Comparison of ENCODE assay signal across 28 mouse cellular contexts in the genomic region with DNA sequence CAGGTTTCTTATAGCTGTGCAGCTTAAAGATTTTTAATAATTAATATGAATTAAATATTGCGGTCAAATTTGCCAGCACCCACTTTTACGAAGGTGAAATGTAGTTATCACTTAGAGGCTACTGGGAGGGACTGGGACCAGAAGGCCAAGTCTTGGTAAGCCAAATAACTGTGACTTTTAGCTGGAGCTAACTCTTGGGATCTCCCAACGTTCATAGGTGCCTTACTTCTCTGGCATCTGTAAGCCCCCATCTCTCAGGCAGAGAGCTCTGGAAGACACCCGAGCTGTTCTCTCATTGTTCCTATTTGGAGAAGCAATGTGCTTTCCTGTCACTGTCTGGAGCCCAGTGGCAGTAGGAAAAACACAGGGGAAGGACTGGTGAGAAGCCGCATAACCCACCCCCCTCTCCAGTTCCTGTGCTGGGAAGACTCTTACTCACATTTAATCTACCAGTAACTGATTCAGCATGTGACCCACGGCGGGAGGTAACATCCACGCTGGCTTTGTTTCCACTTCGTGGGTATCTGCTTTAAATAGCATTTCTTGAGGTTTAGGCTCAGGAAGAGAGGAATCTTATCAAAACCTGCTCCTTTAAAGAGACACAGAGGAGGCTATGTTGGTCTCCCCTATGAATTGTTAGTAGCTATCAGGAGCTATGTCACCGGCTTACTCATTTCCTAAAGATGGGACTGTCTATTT. TPM values are rescaled to one million over a fixed set of nuclear protein-coding genes. Genes with fewer than 3 reads are reported as not detected.
A peak's percentile ranks its signal among the peaks of the same experiment; 100 is the strongest.
DNase-seq lines count a peak whose midpoint lies in the region; ATAC-seq and TF ChIP-seq lines count a peak whose summit lies in the region.
"Had no signal": no experiment of that assay in that cellular context is flagged by ENCODE, and none has a peak within 500 bp of the region (broad histone marks: within the 10 kb centered on the region; RNA-seq: fewer than 3 reads in every experiment).

No protein-coding gene starts in this region.

- no peaks in the 10 kb centered on the region for H3K27me3 ChIP-seq in heart, embryonic 12.5 days (replicated peaks)
- no peaks in the 10 kb centered on the region for H3K27me3 ChIP-seq in liver, postnatal 0 days (ENCODE audit: insufficient read depth, low read length)
- no peaks in the 10 kb centered on the region for H3K27me3 ChIP-seq in liver, embryonic 12.5 days (replicated peaks)
- H3K27me3 ChIP-seq in C2C12 (ENCODE audit: control insufficient read depth, insufficient read depth, insufficient read length) (no peaks in the 10 kb centered on the region), Patski (peaks cover 5% of the 10 kb centered on the region)
- H3K27me3 ChIP-seq: embryonic facial prominence, embryonic 12.5 days; forebrain, embryonic 13.5 days; limb, embryonic 12.5 days; neural tube, embryonic 12.5 days had no signal

- ATAC-seq in heart, embryonic 12.5 days (ENCODE audit: insufficient number of reproducible peaks, low FRiP score), result peak; percentile 54; the same call in 1 of the 2 replicates
- ATAC-seq in liver, postnatal 0 days, result peak; percentile 44; the same call in 1 of the 2 replicates
- no peak for ATAC-seq in liver, embryonic 12.5 days
- ATAC-seq in Patski, result peak; percentile 27
- ATAC-seq: forebrain, embryonic 13.5 days; hindbrain, embryonic 16.5 days; intestine, embryonic 16.5 days had no signal

- H3K4me3 ChIP-seq in heart, embryonic 12.5 days, result no peak overlapping the region
- no peak overlapping the region for H3K4me3 ChIP-seq in liver, postnatal 0 days (ENCODE audit: low read depth, low read length)
- no peak overlapping the region for H3K4me3 ChIP-seq in liver, embryonic 12.5 days
- no peak overlapping the region for H3K4me3 ChIP-seq in C2C12 (ENCODE audit: insufficient read depth, poor library complexity, severe bottlenecking)
- H3K4me3 ChIP-seq: embryonic facial prominence, embryonic 12.5 days; forebrain, embryonic 13.5 days; gastrocnemius, adult 2 months; layer of hippocampus, adult 2 months; limb, embryonic 12.5 days; neural tube, embryonic 12.5 days had no signal

- no peak for TF ChIP-seq CTCF in liver, postnatal 0 days (IDR thresholded peaks at IDR 0.05; ENCODE audit: low read depth)
- TF ChIP-seq CTCF in C2C12 (IDR thresholded peaks at IDR 0.05; ENCODE audit: control insufficient read depth, insufficient read depth, insufficient read length), result no peak
- no peak for TF ChIP-seq CTCF in Patski (IDR thresholded peaks at IDR 0.05)

- peak overlapping the region; percentile 52 for H3K27ac ChIP-seq in heart, embryonic 12.5 days (ENCODE audit: poor library complexity, severe bottlenecking)
- H3K27ac ChIP-seq in liver, postnatal 0 days (ENCODE audit: low read depth), result no peak overlapping the region
- no peak overlapping the region for H3K27ac ChIP-seq in liver, embryonic 12.5 days
- H3K27ac ChIP-seq: embryonic facial prominence, embryonic 12.5 days; forebrain, embryonic 13.5 days; gastrocnemius, adult 2 months; layer of hippocampus, adult 2 months; limb, embryonic 12.5 days; neural tube, embryonic 12.5 days had no signal

- H3K4me1 ChIP-seq in heart, embryonic 12.5 days (replicated peaks), result peaks cover 32% of the 10 kb centered on the region
- peaks cover 21% of the 10 kb centered on the region for H3K4me1 ChIP-seq in liver, postnatal 0 days (ENCODE audit: insufficient read depth)
- peaks cover 71% of the 10 kb centered on the region for H3K4me1 ChIP-seq in liver, embryonic 12.5 days
- H3K4me1 ChIP-seq: embryonic facial prominence, embryonic 12.5 days; forebrain, embryonic 13.5 days; limb, embryonic 12.5 days; neural tube, embryonic 12.5 days had no signal

- TF ChIP-seq EP300 in liver, postnatal 0 days (IDR thresholded peaks at IDR 0.05; ENCODE audit: low read depth), result no peak

- POLR2A ChIA-PET in Patski (lab: Charles Lee), result no interaction called here

- DNase-seq in heart, adult 18-20 months, result no peak
- DNase-seq in liver, postnatal 0 days, result no peak
- DNase-seq in Patski (ENCODE audit: low read depth, low spot score), result no peak
- DNase-seq in testis, postnatal 10 days (ENCODE audit: low spot score), result no peak
- DNase-seq in layer of hippocampus, postnatal 36 days, result no peak
- DNase-seq: adrenal gland, postnatal 25 days; cerebellum, adult 9-11 months; gastrocnemius, adult 2 months; heart, postnatal 14 days; kidney, adult 9 months; kidney, postnatal 14 days; lung, adult 2 months; lung, postnatal 14 days; right cerebral cortex, postnatal 14 days; spleen, adult 18-20 months had no signal

- CTCF ChIA-PET in Patski (lab: Charles Lee), result interaction anchor here (1.0 to 2.1 kb wide), 4 partner anchors 10 to 243 kb away, joined by 3 to 8 read pairs (median 4); no protein-coding TSS in a partner anchor

- H3K79me2 ChIP-seq in C2C12 (ENCODE audit: control insufficient read depth, insufficient read depth), result no peaks in the 10 kb centered on the region

- no peaks in the 10 kb centered on the region for H3K79me3 ChIP-seq in C2C12 (ENCODE audit: low read depth)

- H3K9me3 ChIP-seq in heart, embryonic 12.5 days (replicated peaks), result no peaks in the 10 kb centered on the region
- no peaks in the 10 kb centered on the region for H3K9me3 ChIP-seq in liver, postnatal 0 days (ENCODE audit: low read length)
- no peaks in the 10 kb centered on the region for H3K9me3 ChIP-seq in liver, embryonic 12.5 days (replicated peaks)
- H3K9me3 ChIP-seq: embryonic facial prominence, embryonic 12.5 days; forebrain, embryonic 13.5 days; limb, embryonic 12.5 days; neural tube, embryonic 12.5 days had no signal

- peak overlapping the region; percentile 3; the same call in 1 of the 2 replicates for H3K4me2 ChIP-seq in heart, embryonic 12.5 days
- H3K4me2 ChIP-seq in liver, postnatal 0 days (ENCODE audit: low read depth, low read length), result no peak overlapping the region
- no peak overlapping the region for H3K4me2 ChIP-seq in liver, embryonic 12.5 days
- H3K4me2 ChIP-seq: embryonic facial prominence, embryonic 12.5 days; forebrain, embryonic 13.5 days; limb, embryonic 12.5 days; liver, embryonic 11.5 days; neural tube, embryonic 12.5 days had no signal

- in situ Hi-C loops in Patski (cut with MboI; ENCODE audit: low pct_unique_long_range_greater_than_20kb), result no loop called here

- H3ac ChIP-seq in C2C12 (ENCODE audit: control insufficient read depth, insufficient read length, low read depth), result no peak overlapping the region

- no peaks in the 10 kb centered on the region for H3K36me3 ChIP-seq in heart, embryonic 12.5 days
- H3K36me3 ChIP-seq in liver, postnatal 0 days (replicated peaks; ENCODE audit: insufficient read depth, low read length), result no peaks in the 10 kb centered on the region
- H3K36me3 ChIP-seq in liver, embryonic 12.5 days, result no peaks in the 10 kb centered on the region
- H3K36me3 ChIP-seq in C2C12 (ENCODE audit: control insufficient read depth, insufficient read depth), result no peaks in the 10 kb centered on the region
- H3K36me3 ChIP-seq: embryonic facial prominence, embryonic 12.5 days; limb, embryonic 12.5 days; neural tube, embryonic 12.5 days had no signal

- H3K9ac ChIP-seq in heart, embryonic 12.5 days, result no peak overlapping the region
- no peak overlapping the region for H3K9ac ChIP-seq in liver, postnatal 0 days (replicated peaks)
- no peak overlapping the region for H3K9ac ChIP-seq in liver, embryonic 12.5 days
- H3K9ac ChIP-seq: embryonic facial prominence, embryonic 12.5 days; forebrain, embryonic 13.5 days; limb, embryonic 12.5 days; neural tube, embryonic 12.5 days had no signal

- WGBS in heart, embryonic 12.5 days, result 32% methylated on average over 10 of the region's 10 CpGs
- 38% methylated on average over 10 of the region's 10 CpGs for WGBS in liver, postnatal 0 days (ENCODE audit: insufficient replicate concordance)
- WGBS in liver, embryonic 12.5 days (ENCODE audit: insufficient replicate concordance), result 29% methylated on average over 10 of the region's 10 CpGs

RNA-seq across cellular contexts. Expression of gene I830077J02Rik, which starts 14.7 kb away (rescaled TPM):
- 2.1 and 2.9 TPM in 2 replicates for polyA plus RNA-seq in heart, embryonic 12.5 days (2016; fragmentation: Nextera tagmentation; extraction: Ambion mirVana)
- under 1 TPM; 0.15 to 0.41 TPM for total RNA-seq in heart, adult 18-20 months (2021)
- 3.9 and 5.4 TPM in 2 replicates for polyA plus RNA-seq in liver, postnatal 0 days (2015; fragmentation: Nextera tagmentation; extraction: Ambion mirVana)
- 4.0 and 4.4 TPM in 2 replicates for polyA plus RNA-seq in liver, embryonic 12.5 days (2016; fragmentation: Nextera tagmentation; extraction: Ambion mirVana)
- polyA plus RNA-seq in C2C12 (2012; fragmentation: generic; extraction: Trizol) (0.06 TPM), Patski (2021) (0.09 TPM)
- total RNA-seq in layer of hippocampus, postnatal 36 days (2021), result under 1 TPM; 0.56 to 0.90 TPM

RNA-seq across cellular contexts. Expression of gene Wdr77, which starts 41.4 kb away (rescaled TPM):
- 89.4 and 89.9 TPM in 2 replicates for polyA plus RNA-seq in heart, embryonic 12.5 days (2016; fragmentation: Nextera tagmentation; extraction: Ambion mirVana)
- total RNA-seq in heart, adult 18-20 months (2021), result 10 to 100 TPM; 40.8 to 51.0 TPM
- polyA plus RNA-seq in liver, postnatal 0 days (2015; fragmentation: Nextera tagmentation; extraction: Ambion mirVana), result 28.9 and 32.4 TPM in 2 replicates
- 86.6 and 90.0 TPM in 2 replicates for polyA plus RNA-seq in liver, embryonic 12.5 days (2016; fragmentation: Nextera tagmentation; extraction: Ambion mirVana)
- polyA plus RNA-seq in C2C12 (2012; fragmentation: generic; extraction: Trizol) (90.2 TPM), Patski (2021) (92.0 TPM)
- total RNA-seq in layer of hippocampus, postnatal 36 days (2021), result 10 to 100 TPM; 50.8 to 50.9 TPM

RNA-seq across cellular contexts. Expression of gene Atp5f1, which starts 42.1 kb away (rescaled TPM):
- 745 and 746 TPM in 2 replicates for polyA plus RNA-seq in heart, embryonic 12.5 days (2016; fragmentation: Nextera tagmentation; extraction: Ambion mirVana)
- total RNA-seq in heart, adult 18-20 months (2021), result 1,000 to 10,000 TPM; 1,228 to 1,265 TPM
- 436 and 461 TPM in 2 replicates for polyA plus RNA-seq in liver, postnatal 0 days (2015; fragmentation: Nextera tagmentation; extraction: Ambion mirVana)
- polyA plus RNA-seq in liver, embryonic 12.5 days (2016; fragmentation: Nextera tagmentation; extraction: Ambion mirVana), result 368 TPM in 2 replicates
- polyA plus RNA-seq in C2C12 (2012; fragmentation: generic; extraction: Trizol) (243 TPM), Patski (2021) (723 TPM)
- 100 to 1,000 TPM; 277 to 291 TPM for total RNA-seq in layer of hippocampus, postnatal 36 days (2021)

RNA-seq across cellular contexts. Expression of gene Tmigd3, which starts 47.1 kb away (rescaled TPM):
- 0.42 TPM in 1 of 2 replicates, not detected in the other for polyA plus RNA-seq in heart, embryonic 12.5 days (2016; fragmentation: Nextera tagmentation; extraction: Ambion mirVana)
- under 1 TPM in 1 of 2 experiments, not detected in 1; 0.30 TPM for total RNA-seq in heart, adult 18-20 months (2021)
- 0.13 TPM in 1 of 2 replicates, not detected in the other for polyA plus RNA-seq in liver, postnatal 0 days (2015; fragmentation: Nextera tagmentation; extraction: Ambion mirVana)
- 0.30 TPM in 1 of 2 replicates, not detected in the other for polyA plus RNA-seq in liver, embryonic 12.5 days (2016; fragmentation: Nextera tagmentation; extraction: Ambion mirVana)
- not detected for polyA plus RNA-seq in C2C12 (2012; fragmentation: generic; extraction: Trizol)
- not detected for polyA plus RNA-seq in Patski (2021)
- not detected for total RNA-seq in layer of hippocampus, postnatal 36 days (2021)
- total RNA-seq: adrenal gland, postnatal 25 days; gastrocnemius, adult 2 months; gastrocnemius, postnatal 4 days; megakaryocyte-erythroid progenitor cell, adult 5-6 weeks had no signal
- polyA plus RNA-seq: embryonic facial prominence, embryonic 12.5 days; forebrain, embryonic 13.5 days; hindbrain, embryonic 16.5 days; neural tube, embryonic 12.5 days had no signal

RNA-seq across cellular contexts. Expression of gene Adora3, which starts 47.1 kb away (rescaled TPM):
- polyA plus RNA-seq in heart, embryonic 12.5 days (2016; fragmentation: Nextera tagmentation; extraction: Ambion mirVana), result 0.10 TPM in 1 of 2 replicates, not detected in the other
- not detected for total RNA-seq in heart, adult 18-20 months (2021)
- polyA plus RNA-seq in liver, postnatal 0 days (2015; fragmentation: Nextera tagmentation; extraction: Ambion mirVana), result 0.62 and 0.92 TPM in 2 replicates
- polyA plus RNA-seq in liver, embryonic 12.5 days (2016; fragmentation: Nextera tagmentation; extraction: Ambion mirVana), result 0.17 and 0.39 TPM in 2 replicates
- polyA plus RNA-seq in C2C12 (2012; fragmentation: generic; extraction: Trizol), result not detected
- polyA plus RNA-seq in Patski (2021), result not detected
- under 1 TPM; 0.83 to 1.00 TPM for total RNA-seq in layer of hippocampus, postnatal 36 days (2021)
- total RNA-seq: adrenal gland, postnatal 25 days; gastrocnemius, adult 2 months; megakaryocyte-erythroid progenitor cell, adult 5-6 weeks had no signal
- polyA plus RNA-seq: limb, embryonic 12.5 days; neural tube, embryonic 12.5 days had no signal
